Mouse (Mus musculus) liver, embryonic 13.5 days (tissue): ENCODE data around the gene Golga4. TPM values are rescaled to one million over a fixed set of nuclear protein-coding genes. Genes with fewer than 3 reads are reported as not detected.

Experiments used
- polyA plus RNA-seq: library from polyadenylated mRNA; unstranded; fragments of >200 nt; fragmentation: Nextera tagmentation; extraction: Ambion mirVana; gene quantifications from 2 replicates; pipeline ENCODE4 v1.2.1, GENCODE M21; 2015

Golga4 gene
- polyA plus RNA-seq, 1 experiment from 2014 or later: 14.6 TPM

Other genes with a start within 250 kb of the Golga4 start
- gene Eomes, start 28.1 kb upstream of the Golga4 start, polyA plus RNA-seq: not detected in 2 replicates
- 2.2 and 2.5 TPM in 2 replicates for gene Itga9, start 100.4 kb downstream of the Golga4 start, polyA plus RNA-seq